Mouse (Mus musculus) midbrain, embryonic 14.5 days (tissue): ENCODE measurements at regions not wholly inside any gene's neighbourhood (a gene's known extent, or its start where the extent isn't known, plus 50 kb on each side); places are given as distances from the start of the nearest gene placed in this dataset.

ENCODE experiments used
- ATAC-seq: fragments of 200-750 bp; cut with Nextera tagmentation; 2 replicates; pipeline ENCODE4 v1.8.0; 2017; ENCODE audit warnings: moderate number of reproducible peaks, moderate library complexity; ENCODE audit not compliant: low FRiP score, low TSS enrichment
- DNase-seq: peaks from one replicate; pipeline ENCODE4 v3.0.0-alpha.2; 2015
- H3K27ac ChIP-seq: fragments of 300-500 bp; sonication (generic); replicated peaks from 2 replicates; pipeline ENCODE4 v1.5.1; 2014; ENCODE audit warnings: mild to moderate bottlenecking, low read depth, low read length, moderate library complexity
- H3K27me3 ChIP-seq: fragments of 300-500 bp; sonication (generic); 2 replicates; pipeline ENCODE4 v1.6.1; 2014; ENCODE audit warnings: low read length, control low read depth, mixed read lengths; ENCODE audit not compliant: control insufficient read depth, insufficient read depth
- H3K36me3 ChIP-seq: fragments of 300-500 bp; sonication (generic); 2 replicates; pipeline ENCODE4 v1.6.1; 2014; ENCODE audit warnings: low read length, control low read depth; ENCODE audit not compliant: control insufficient read depth, insufficient read depth
- H3K4me1 ChIP-seq: fragments of 300-500 bp; sonication (generic); 2 replicates; pipeline ENCODE4 v1.6.1; 2014; ENCODE audit warnings: mild to moderate bottlenecking, antibody characterized with exemption, low read length, control low read depth; ENCODE audit not compliant: control insufficient read depth, insufficient read depth
- H3K4me2 ChIP-seq: fragments of 300-500 bp; sonication (generic); 2 replicates; pipeline ENCODE4 v1.6.1; 2014; ENCODE audit warnings: mild to moderate bottlenecking, low read length, moderate library complexity
- H3K4me3 ChIP-seq: fragments of 300-500 bp; sonication (generic); replicated peaks from 2 replicates; pipeline ENCODE4 v1.5.1; 2014; ENCODE audit warnings: low read depth, low read length
- H3K9ac ChIP-seq: fragments of 300-500 bp; sonication (generic); replicated peaks from 2 replicates; pipeline ENCODE4 v1.6.1; 2014; ENCODE audit warnings: mild to moderate bottlenecking, low read length, moderate library complexity
- H3K9me3 ChIP-seq: fragments of 300-500 bp; sonication (generic); 2 replicates; pipeline ENCODE4 v1.6.1; 2016; ENCODE audit warnings: low read length, control low read depth, mixed read lengths; ENCODE audit not compliant: control insufficient read depth
- WGBS: fragments of 180-500 bp; shearing (Covaris S2); extraction: QIAGEN DNeasy Blood & Tissue Kit; methylation state at CpG from one replicate; pipeline ENCODE4 v1.1.7; 2014; 5-methylcytosine and 5-hydroxymethylcytosine counted together

- Histone ChIP-seq H3K4me2 (no peak overlapping the region), H3K9me3 (no peaks in the 10 kb centered on the region), H3K27ac (no peak overlapping the region), H3K4me3 (no peak overlapping the region), H3K27me3 (no peaks in the 10 kb centered on the region), H3K4me1 (no peaks in the 10 kb centered on the region), H3K9ac (no peak overlapping the region), H3K36me3 (no peaks in the 10 kb centered on the region)
- ATAC-seq, result no peak
- 77% methylated on average over 4 of the region's 4 CpGs for WGBS
- no peak for DNase-seq
Observed at GRCm38 (mm10) chr6:17187106-17187505, 93.9 kb upstream of the Cav2 start.

GRCm38 (mm10) chr6:17195538-17195937, 85.4 kb upstream of the Cav2 start:
- WGBS, result 66% methylated on average over 4 of the region's 4 CpGs
- no peak for ATAC-seq

GRCm38 (mm10) chr6:17197728-17198397, 83.1 kb upstream of the Cav2 start:
- Histone ChIP-seq H3K4me1 (no peaks in the 10 kb centered on the region), H3K4me3 (no peak overlapping the region), H3K9ac (no peak overlapping the region), H3K9me3 (no peaks in the 10 kb centered on the region), H3K27me3 (no peaks in the 10 kb centered on the region), H3K4me2 (no peak overlapping the region), H3K27ac (no peak overlapping the region), H3K36me3 (no peaks in the 10 kb centered on the region)
- DNase-seq (no peak), ATAC-seq (no peak)
- 84% methylated on average over 18 of the region's 18 CpGs for WGBS

More at GRCm38 (mm10) chr6:17195538-17195937, 85.4 kb upstream of the Cav2 start:
- H3K9me3 ChIP-seq, result no peaks in the 10 kb centered on the region
- H3K27me3 ChIP-seq, result no peaks in the 10 kb centered on the region
- H3K9ac ChIP-seq, result no peak overlapping the region
- no peaks in the 10 kb centered on the region for H3K4me1 ChIP-seq
- DNase-seq, result no peak
- H3K4me2 ChIP-seq, result no peak overlapping the region
- no peak overlapping the region for H3K27ac ChIP-seq
- H3K4me3 ChIP-seq, result no peak overlapping the region
- no peaks in the 10 kb centered on the region for H3K36me3 ChIP-seq

- Histone ChIP-seq H3K4me1 (no peaks in the 10 kb centered on the region), H3K36me3 (no peaks in the 10 kb centered on the region), H3K4me2 (no peak overlapping the region), H3K27ac (no peak overlapping the region), H3K4me3 (no peak overlapping the region), H3K27me3 (no peaks in the 10 kb centered on the region), H3K9me3 (no peaks in the 10 kb centered on the region), H3K9ac (no peak overlapping the region)
- no peak for DNase-seq
- WGBS, result 83% methylated on average over 9 of the region's 9 CpGs
- no peak for ATAC-seq
Observed at GRCm38 (mm10) chr6:17198876-17199275, 82.1 kb upstream of the Cav2 start.

GRCm38 (mm10) chr6:17201916-17202636, 78.9 kb upstream of the Cav2 start:
- ATAC-seq, result no peak
- Histone ChIP-seq H3K4me2 (no peak overlapping the region), H3K4me1 (no peaks in the 10 kb centered on the region), H3K27ac (no peak overlapping the region), H3K36me3 (no peaks in the 10 kb centered on the region), H3K9ac (no peak overlapping the region), H3K27me3 (no peaks in the 10 kb centered on the region), H3K9me3 (no peaks in the 10 kb centered on the region), H3K4me3 (no peak overlapping the region)
- no peak for DNase-seq
- 89% methylated on average over 6 of the region's 6 CpGs for WGBS

GRCm38 (mm10) chr6:17203302-17203701, 77.7 kb upstream of the Cav2 start:
- ATAC-seq, result no peak
- no peak overlapping the region for H3K9ac ChIP-seq

GRCm38 (mm10) chr6:17203900-17204686, 76.9 kb upstream of the Cav2 start:
- H3K9me3 ChIP-seq, result no peaks in the 10 kb centered on the region
- no peak for DNase-seq
- H3K36me3 ChIP-seq, result no peaks in the 10 kb centered on the region
- WGBS, result 44% methylated on average over 9 of the region's 9 CpGs
- no peaks in the 10 kb centered on the region for H3K4me1 ChIP-seq
- no peak overlapping the region for H3K4me3 ChIP-seq
- H3K9ac ChIP-seq, result no peak overlapping the region
- ATAC-seq, result peak; percentile 14; the same call in 1 of the 2 replicates
- H3K4me2 ChIP-seq, result no peak overlapping the region
- no peak overlapping the region for H3K27ac ChIP-seq
- no peaks in the 10 kb centered on the region for H3K27me3 ChIP-seq

More at GRCm38 (mm10) chr6:17203302-17203701, 77.7 kb upstream of the Cav2 start:
- H3K4me1 ChIP-seq, result no peaks in the 10 kb centered on the region
- 95% methylated on average over 5 of the region's 5 CpGs for WGBS
- DNase-seq, result no peak
- H3K4me2 ChIP-seq, result no peak overlapping the region
- no peaks in the 10 kb centered on the region for H3K9me3 ChIP-seq
- H3K27ac ChIP-seq, result no peak overlapping the region
- no peaks in the 10 kb centered on the region for H3K27me3 ChIP-seq
- no peak overlapping the region for H3K4me3 ChIP-seq
- H3K36me3 ChIP-seq, result no peaks in the 10 kb centered on the region

- Histone ChIP-seq H3K36me3 (no peaks in the 10 kb centered on the region), H3K9me3 (no peaks in the 10 kb centered on the region), H3K4me1 (no peaks in the 10 kb centered on the region), H3K4me2 (no peak overlapping the region), H3K27ac (no peak overlapping the region), H3K9ac (no peak overlapping the region), H3K27me3 (no peaks in the 10 kb centered on the region), H3K4me3 (no peak overlapping the region)
- no peak for DNase-seq
- ATAC-seq, result no peak
- 97% methylated on average over 3 of the region's 3 CpGs for WGBS
Observed at GRCm38 (mm10) chr6:17206932-17207331, 74.1 kb upstream of the Cav2 start.
